ENCODE assay signal across 9 mouse cellular contexts in the genomic region with DNA sequence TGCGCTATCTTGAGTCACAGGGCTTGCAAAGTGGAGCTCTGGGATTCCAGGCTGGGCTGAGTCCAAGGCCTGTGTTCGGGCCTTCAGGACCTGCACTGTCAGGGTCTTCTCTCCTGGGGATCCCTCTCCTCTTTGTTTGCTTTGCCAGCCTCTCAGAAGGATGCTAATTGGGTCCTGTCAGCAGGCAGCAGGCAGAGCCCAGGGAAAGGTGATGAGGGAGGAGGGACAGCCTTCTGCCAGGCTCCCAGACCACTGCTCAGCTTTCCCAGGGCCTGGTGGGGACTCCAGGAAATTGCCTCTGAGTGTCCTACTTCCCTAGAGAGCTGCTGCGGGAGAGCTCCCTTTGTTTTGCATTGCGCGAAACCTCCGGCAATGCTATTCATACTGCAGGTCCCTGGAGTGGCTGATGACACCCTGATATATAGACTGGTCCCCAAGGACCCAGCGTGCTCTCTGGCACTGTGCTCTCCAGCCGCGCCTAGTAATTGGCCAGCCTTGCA.
A peak's percentile ranks its signal among the peaks of the same experiment; 100 is the strongest.
DNase-seq lines count a peak whose midpoint lies in the region; ATAC-seq lines count a peak whose summit lies in the region.
"Had no signal": no experiment of that assay in that cellular context is flagged by ENCODE, and none has a peak within 500 bp of the region (broad histone marks: within the 10 kb centered on the region; RNA-seq: fewer than 3 reads in every experiment).

No protein-coding gene starts in this region.

- H3K36me3 ChIP-seq in kidney, embryonic 16.5 days (ENCODE audit: insufficient read depth, low read length): no peaks in the 10 kb centered on the region
- no peaks in the 10 kb centered on the region for H3K36me3 ChIP-seq in embryonic facial prominence, embryonic 14.5 days (ENCODE audit: control insufficient read depth, insufficient read depth, low read length)
- H3K36me3 ChIP-seq in hindbrain, embryonic 12.5 days: no peaks in the 10 kb centered on the region
- no peaks in the 10 kb centered on the region for H3K36me3 ChIP-seq in neural tube, embryonic 12.5 days

- DNase-seq in kidney, postnatal 10 days: no peak
- DNase-seq in embryonic facial prominence, embryonic 14.5 days (ENCODE audit: low spot score): peak; percentile 66
- DNase-seq in gastrocnemius, postnatal 4 days (ENCODE audit: low spot score in 2 of 2): no peak
- DNase-seq in left cerebral cortex, postnatal 4 days: no peak
- DNase-seq: thymus, postnatal 4 days had no signal

- no peak overlapping the region for H3K27ac ChIP-seq in kidney, embryonic 16.5 days (ENCODE audit: low read length)
- H3K27ac ChIP-seq in embryonic facial prominence, embryonic 14.5 days (replicated peaks; ENCODE audit: low read depth, low read length): peak overlapping the region; percentile 6; the same call in 1 of the 2 replicates
- H3K27ac ChIP-seq in hindbrain, embryonic 12.5 days: peak overlapping the region; percentile 52
- H3K27ac ChIP-seq in neural tube, embryonic 12.5 days: 0 out of 2 replicates have a peak overlapping the region, but pooled peaks have one; percentile 7

- no peak overlapping the region for H3K9ac ChIP-seq in kidney, embryonic 16.5 days (replicated peaks; ENCODE audit: low read length)
- no peak overlapping the region for H3K9ac ChIP-seq in embryonic facial prominence, embryonic 14.5 days (ENCODE audit: low read depth, low read length)
- no peak overlapping the region for H3K9ac ChIP-seq in hindbrain, embryonic 12.5 days
- H3K9ac ChIP-seq in neural tube, embryonic 12.5 days: no peak overlapping the region

- intact Hi-C loops in left cerebral cortex, postnatal 4 days (cut with DNase I): loop anchor here (5.0 to 10.0 kb wide), 3 partner anchors 47 to 234 kb away; no protein-coding TSS in a partner anchor

- H3K4me2 ChIP-seq in kidney, embryonic 16.5 days (replicated peaks; ENCODE audit: low read depth, low read length): peak overlapping the region; percentile 47; the same call in 1 of the 2 replicates
- no peak overlapping the region for H3K4me2 ChIP-seq in embryonic facial prominence, embryonic 14.5 days (ENCODE audit: low read depth, low read length)
- 0 out of 2 replicates have a peak overlapping the region, but pooled peaks have one; percentile 30 for H3K4me2 ChIP-seq in hindbrain, embryonic 12.5 days (replicated peaks)
- H3K4me2 ChIP-seq in neural tube, embryonic 12.5 days (replicated peaks): peak overlapping the region; percentile 48

- peaks cover 37% of the 10 kb centered on the region for H3K4me1 ChIP-seq in kidney, embryonic 16.5 days (ENCODE audit: insufficient read depth, low read length)
- peaks cover 24% of the 10 kb centered on the region; the same call in 1 of the 2 replicates for H3K4me1 ChIP-seq in embryonic facial prominence, embryonic 14.5 days (ENCODE audit: control insufficient read depth, insufficient read depth, low read length)
- peaks cover 33% of the 10 kb centered on the region for H3K4me1 ChIP-seq in hindbrain, embryonic 12.5 days
- H3K4me1 ChIP-seq in neural tube, embryonic 12.5 days: peaks cover 32% of the 10 kb centered on the region

- no peak for ATAC-seq in kidney, embryonic 16.5 days (ENCODE audit: low FRiP score, low TSS enrichment)
- peak; percentile 42 for ATAC-seq in embryonic facial prominence, embryonic 14.5 days (ENCODE audit: low read depth)
- peak; percentile 81 for ATAC-seq in hindbrain, embryonic 12.5 days (ENCODE audit: low FRiP score)
- ATAC-seq in neural tube, embryonic 12.5 days (ENCODE audit: low FRiP score, low read depth): peak; percentile 79
- ATAC-seq: Patski had no signal

- 28% methylated on average over 9 of the region's 9 CpGs for WGBS in kidney, embryonic 16.5 days
- WGBS in embryonic facial prominence, embryonic 14.5 days: 20% methylated on average over 9 of the region's 9 CpGs
- WGBS in hindbrain, embryonic 12.5 days: 11% methylated on average over 9 of the region's 9 CpGs
- WGBS in neural tube, embryonic 12.5 days: 7% methylated on average over 9 of the region's 9 CpGs

- no peak overlapping the region for H3K4me3 ChIP-seq in kidney, embryonic 16.5 days (ENCODE audit: low read length)
- no peak overlapping the region for H3K4me3 ChIP-seq in embryonic facial prominence, embryonic 14.5 days (ENCODE audit: low read depth, low read length)
- H3K4me3 ChIP-seq in hindbrain, embryonic 12.5 days: no peak overlapping the region
- no peak overlapping the region for H3K4me3 ChIP-seq in neural tube, embryonic 12.5 days

- no peaks in the 10 kb centered on the region for H3K9me3 ChIP-seq in kidney, embryonic 16.5 days (ENCODE audit: low read length)
- H3K9me3 ChIP-seq in embryonic facial prominence, embryonic 14.5 days (ENCODE audit: control insufficient read depth, low read length): no peaks in the 10 kb centered on the region
- no peaks in the 10 kb centered on the region for H3K9me3 ChIP-seq in hindbrain, embryonic 12.5 days (replicated peaks)
- no peaks in the 10 kb centered on the region for H3K9me3 ChIP-seq in neural tube, embryonic 12.5 days

- H3K27me3 ChIP-seq in kidney, embryonic 16.5 days (ENCODE audit: insufficient read depth, low read length): peaks cover 17% of the 10 kb centered on the region
- peaks cover 9% of the 10 kb centered on the region; the same call in 1 of the 2 replicates for H3K27me3 ChIP-seq in embryonic facial prominence, embryonic 14.5 days (replicated peaks; ENCODE audit: control insufficient read depth, insufficient read depth, low read length)
- H3K27me3 ChIP-seq in hindbrain, embryonic 12.5 days: peaks cover 36% of the 10 kb centered on the region
- peaks cover 32% of the 10 kb centered on the region for H3K27me3 ChIP-seq in neural tube, embryonic 12.5 days (replicated peaks)
- H3K27me3 ChIP-seq: Patski had no signal
